Mouse (Mus musculus) T-helper 2 cell (primary cell): ENCODE measurements around the gene Josd2.

Experiments
- in situ Hi-C: fragments of 300-600 bp; cut with MboI, MseI; formaldehyde crosslinking; loops from one replicate; pipeline ENCODE4 v1.15.1; 2025; ENCODE audit warnings: high pct_unique_total_duplicates

Gene Josd2

DNA sequence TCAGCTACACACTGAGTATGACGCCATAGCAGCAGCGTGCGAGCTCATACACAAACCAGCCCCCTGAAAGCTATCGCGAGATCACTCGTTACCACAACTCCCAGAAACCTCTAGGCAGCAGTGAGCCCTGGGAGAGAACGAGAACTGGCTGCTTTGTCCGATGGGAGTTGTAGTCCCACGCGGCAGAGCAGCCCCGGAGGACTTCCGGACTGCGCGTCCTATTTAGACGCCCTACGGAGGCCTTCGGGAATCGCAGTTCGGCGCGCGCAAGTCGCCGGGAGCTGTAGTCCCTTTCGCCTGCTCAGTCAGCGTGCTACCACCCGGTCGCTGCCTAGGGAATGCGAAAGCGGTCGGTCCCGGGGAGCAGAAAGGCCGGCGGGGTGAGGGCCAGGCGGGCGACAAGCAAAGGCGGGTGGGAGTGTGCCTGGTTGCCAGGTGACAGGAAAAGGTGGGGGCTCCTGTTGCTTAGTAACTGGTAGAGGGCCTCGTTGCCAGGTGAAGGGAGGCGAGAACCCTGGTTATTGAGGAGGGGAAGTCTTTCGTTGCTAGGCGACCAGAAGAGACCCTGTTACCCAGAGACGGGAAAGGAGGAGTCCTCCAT lies at the start of gene Josd2:
Josd2 (plus strand) TSS at position 170 of the 601 bp plus-strand sequence.
- in situ Hi-C loops: loop anchor here (5.0 to 25.0 kb wide), 4 partner anchors 34 to 681 kb away; partner anchors contain the start of genes Gm15517, Klk10, Klk8 and Klk9

DNA sequence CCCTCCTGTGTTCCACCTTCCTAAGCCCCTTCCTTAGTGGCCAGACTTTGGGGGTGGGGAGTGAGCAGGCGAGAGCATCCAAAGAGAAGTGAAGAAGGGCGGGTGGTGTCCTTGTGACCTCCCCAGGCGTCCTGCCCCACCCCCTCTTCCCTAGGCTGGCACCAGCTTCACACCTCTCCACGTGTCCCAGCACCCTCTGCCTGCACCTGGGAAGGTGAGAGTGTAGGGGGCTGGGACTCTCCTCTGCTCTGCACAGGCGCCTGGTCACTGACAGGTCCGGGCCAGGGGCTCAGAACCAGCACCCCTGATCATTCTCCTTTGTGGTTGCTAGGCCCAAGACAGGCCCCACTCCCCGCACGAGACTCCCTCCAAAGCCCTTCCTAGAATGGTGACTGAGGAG lies 40.1 kb upstream of the Josd2 start:
- in situ Hi-C loops: no loop called here

- in situ Hi-C loops: no loop called here
Observed at GRCm38 (mm10) chr7:44428171-44428950, 39.4 kb upstream of the Josd2 start.

DNA sequence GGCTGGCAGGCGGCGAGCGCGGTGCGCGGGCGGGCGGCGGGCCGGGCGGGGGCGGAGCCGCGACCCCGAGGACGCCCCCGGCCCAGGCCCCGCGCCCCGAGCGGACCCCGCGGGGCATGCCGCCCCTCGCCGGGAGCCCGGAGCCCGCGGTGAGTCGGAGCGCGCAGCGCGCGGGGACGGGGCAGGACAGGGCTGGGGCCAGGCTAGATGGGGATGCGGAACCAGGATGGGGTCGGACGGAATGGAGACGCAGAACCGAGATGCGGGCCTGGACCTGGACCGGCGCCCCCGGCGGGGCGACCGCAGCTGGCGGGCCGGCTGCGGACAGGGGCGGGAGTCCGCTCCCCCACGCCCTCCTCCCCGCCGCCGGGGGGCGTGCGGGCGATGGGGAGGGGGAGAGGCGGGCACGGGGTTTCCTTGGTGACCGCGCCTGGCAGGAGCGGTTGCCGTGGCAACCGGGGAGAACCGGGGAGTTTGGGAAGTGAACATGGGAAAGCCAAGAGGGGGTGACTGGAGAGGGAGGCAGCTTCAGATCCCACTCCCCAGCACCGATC lies 38.7 kb upstream of the Josd2 start, which contains the start of gene Lrrc4b:
Lrrc4b (plus strand) TSS at position 51 of the 554 bp plus-strand sequence.
- in situ Hi-C loops: no loop called here

- in situ Hi-C loops: no loop called here
Observed at GRCm38 (mm10) chr7:44429534-44430488, 38.0 kb upstream of the Josd2 start.

GRCm38 (mm10) chr7:44432550-44432949 lies 35.2 kb upstream of the Josd2 start:
- in situ Hi-C loops: no loop called here

DNA sequence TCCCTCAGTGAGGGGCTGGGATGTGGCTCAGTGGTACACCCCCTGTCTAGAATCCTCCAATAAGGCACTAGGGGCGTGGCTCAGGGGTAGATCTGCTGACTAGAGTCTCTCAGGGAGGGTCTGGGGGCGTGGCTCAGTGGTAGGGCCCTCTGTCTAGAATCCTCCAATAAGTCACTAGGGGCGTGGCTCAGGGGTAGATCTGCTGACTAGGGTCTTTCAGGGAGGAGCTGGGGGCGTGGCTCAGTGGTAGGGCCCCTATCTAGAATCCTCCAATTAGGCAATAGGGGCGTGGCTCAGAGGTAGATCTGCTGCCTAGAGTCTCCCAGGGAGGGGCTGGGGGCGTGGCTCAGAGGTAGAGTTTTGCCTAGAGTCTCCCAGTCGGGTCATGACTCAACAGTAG lies 34.4 kb upstream of the Josd2 start:
- in situ Hi-C loops: no loop called here

GRCm38 (mm10) chr7:44434089-44434488 lies 33.7 kb upstream of the Josd2 start:
- in situ Hi-C loops: no loop called here

GRCm38 (mm10) chr7:44435796-44436195 lies 32.0 kb upstream of the Josd2 start:
- in situ Hi-C loops: loop anchor here (5.0 kb wide), 1 partner anchor 103 kb away; no protein-coding TSS in a partner anchor

- in situ Hi-C loops: loop anchor here (5.0 kb wide), 1 partner anchor 104 kb away; no protein-coding TSS in a partner anchor
Observed at GRCm38 (mm10) chr7:44436267-44436666, 31.5 kb upstream of the Josd2 start.

DNA sequence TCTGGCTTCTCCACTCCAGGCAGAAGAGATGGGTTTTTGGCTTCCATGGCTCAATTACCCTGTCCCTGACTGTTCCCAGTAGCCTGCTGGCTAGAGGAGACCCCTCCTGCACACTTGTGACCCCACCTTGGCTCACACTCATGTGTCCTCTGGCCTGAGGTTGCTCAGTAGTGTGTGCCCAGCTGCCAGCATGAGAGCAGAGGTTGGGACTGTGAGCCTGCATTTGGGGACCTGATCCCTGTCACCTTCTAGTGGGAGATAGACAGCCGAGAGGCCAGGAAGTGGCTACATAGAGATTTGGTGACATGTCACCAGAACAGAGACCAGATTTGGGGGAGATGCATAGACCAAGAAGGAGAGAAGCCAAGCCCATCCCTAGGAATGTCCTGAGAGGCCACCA lies 30.6 kb upstream of the Josd2 start:
- in situ Hi-C loops: loop anchor here (5.0 kb wide), 1 partner anchor 105 kb away; no protein-coding TSS in a partner anchor

- in situ Hi-C loops: loop anchor here (5.0 kb wide), 1 partner anchor 106 kb away; no protein-coding TSS in a partner anchor
Observed at GRCm38 (mm10) chr7:44437933-44438332, 29.8 kb upstream of the Josd2 start.

- in situ Hi-C loops: loop anchor here (5.0 kb wide), 1 partner anchor 107 kb away; no protein-coding TSS in a partner anchor
Observed at GRCm38 (mm10) chr7:44439696-44440095, 28.1 kb upstream of the Josd2 start.

- in situ Hi-C loops: no loop called here
Observed at GRCm38 (mm10) chr7:44440479-44440878, 27.3 kb upstream of the Josd2 start.

- in situ Hi-C loops: no loop called here
Observed at GRCm38 (mm10) chr7:44441180-44441579, 26.6 kb upstream of the Josd2 start.

- in situ Hi-C loops: no loop called here
Observed at GRCm38 (mm10) chr7:44441648-44442109, 26.1 kb upstream of the Josd2 start.

DNA sequence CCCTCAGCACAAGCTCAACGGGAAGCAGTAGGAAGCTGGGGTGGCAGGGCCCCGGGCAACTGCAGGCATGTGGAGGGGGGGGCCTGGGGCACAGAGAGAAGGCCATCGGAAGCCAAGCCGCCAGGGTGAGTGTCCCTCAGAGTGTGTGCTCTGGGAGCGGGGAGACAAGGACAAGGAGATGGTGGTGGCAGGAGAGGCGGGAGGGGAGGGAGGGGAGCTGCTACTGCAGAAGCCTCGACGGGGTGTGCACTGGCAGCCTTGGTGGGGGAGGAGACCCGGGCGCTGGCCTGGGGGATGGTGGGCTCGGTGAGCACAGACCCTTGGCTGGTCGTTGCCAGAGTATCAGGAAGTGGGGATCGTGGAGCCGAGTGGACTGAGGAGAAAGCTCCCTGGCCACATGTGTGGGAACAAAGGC lies 25.4 kb upstream of the Josd2 start:
- in situ Hi-C loops: no loop called here

- in situ Hi-C loops: no loop called here
Observed at GRCm38 (mm10) chr7:44443268-44444173, 24.3 kb upstream of the Josd2 start.

DNA sequence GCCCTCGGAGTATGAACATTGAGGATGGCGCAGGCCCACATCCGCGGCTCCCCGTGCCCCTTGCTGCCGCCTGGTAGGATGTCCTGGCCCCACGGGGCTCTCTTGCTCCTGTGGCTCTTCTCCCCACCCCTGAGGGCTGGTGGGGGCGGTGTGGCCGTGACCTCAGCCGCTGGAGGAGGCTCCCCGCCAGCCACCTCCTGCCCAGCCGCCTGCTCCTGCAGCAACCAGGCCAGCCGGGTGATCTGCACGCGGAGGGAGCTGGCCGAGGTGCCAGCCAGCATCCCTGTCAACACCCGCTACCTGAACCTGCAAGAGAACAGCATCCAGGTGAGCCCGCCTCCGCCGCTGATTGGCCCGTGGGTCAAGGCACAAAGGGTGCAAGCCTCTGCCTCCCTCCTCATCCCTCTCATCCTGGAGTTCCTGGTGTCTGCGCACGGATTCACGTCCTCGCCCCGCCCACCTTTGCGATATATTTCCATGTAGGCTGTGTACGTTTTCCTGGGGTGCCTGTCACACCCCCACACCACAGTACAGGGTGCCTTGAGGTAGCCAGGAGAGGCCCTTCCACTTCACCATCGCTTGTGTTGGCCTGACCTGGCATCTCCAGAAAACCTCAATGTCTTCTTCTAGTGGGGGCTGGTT lies 22.8 kb upstream of the Josd2 start:
- in situ Hi-C loops: no loop called here
